Mouse (Mus musculus) brown adipose tissue, adult 24 weeks (tissue): Measurements from ENCODE around the gene Pard6b. TPM values are rescaled to one million over a fixed set of nuclear protein-coding genes. Genes with fewer than 3 reads are reported as not detected.

Experiments
- H3K27ac ChIP-seq: fragments of 200-500 bp; replicated peaks from 2 replicates; pipeline ENCODE4 v1.5.1; 2012; ENCODE audit warnings: low read depth, mild to moderate bottlenecking, low read length
- H3K4me1 ChIP-seq: fragments of 200-500 bp; 2 replicates; pipeline ENCODE4 v1.6.1; 2012; ENCODE audit warnings: low read length, mixed read lengths; ENCODE audit not compliant: control insufficient read depth, insufficient read depth, insufficient read length
- H3K4me3 ChIP-seq: fragments of 200-500 bp; 2 replicates; pipeline ENCODE4 v1.5.1; 2012; ENCODE audit warnings: low read depth, mild to moderate bottlenecking, low read length, moderate library complexity; ENCODE audit not compliant: insufficient read depth
- polyA plus RNA-seq: library from polyadenylated mRNA; stranded (reverse); fragments of >200 nt; gene quantifications from 2 replicates; pipeline ENCODE4 v1.2.4, GENCODE M21; 2012; ENCODE audit not compliant: missing spikeins, insufficient read depth, insufficient read length

Pard6b gene
- polyA plus RNA-seq, 1 experiment: not detected

DNA sequence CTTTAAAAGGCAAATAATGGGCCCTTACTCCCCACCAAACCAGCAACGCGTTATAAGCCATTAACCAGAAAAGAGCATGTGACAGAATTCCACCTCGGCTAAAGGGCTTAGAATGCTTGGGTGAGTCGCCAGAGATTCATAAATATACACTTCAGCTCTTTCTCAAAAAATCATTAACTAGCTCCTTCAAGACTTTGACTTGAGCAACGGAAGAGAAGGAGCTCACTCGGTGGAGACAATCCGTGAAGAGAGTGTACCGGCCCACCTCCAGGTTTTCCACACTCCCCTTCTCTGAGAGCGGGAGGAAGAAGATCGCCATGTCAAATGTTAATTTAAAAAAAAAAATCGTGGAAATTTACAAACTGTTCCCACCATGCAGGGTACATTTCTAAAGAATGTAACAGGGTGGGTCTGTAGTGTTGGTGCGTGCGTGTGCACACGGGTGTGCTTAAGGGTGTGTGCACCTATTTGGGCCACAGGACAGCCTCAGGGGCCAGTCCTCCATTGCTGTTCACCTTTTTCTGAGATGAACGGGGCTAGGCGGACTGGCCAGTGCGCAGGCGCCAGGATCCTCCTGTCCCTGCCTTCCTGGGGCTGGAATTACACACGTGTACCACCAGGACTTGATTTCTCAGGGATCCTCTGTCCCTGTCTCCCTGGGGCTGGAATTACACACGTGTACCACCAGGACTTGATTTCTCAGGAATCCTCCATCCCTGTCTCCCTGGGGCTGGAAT is 3.8 kb upstream of the Pard6b start:
- Histone ChIP-seq H3K27ac (no peak overlapping the region), H3K4me1 (0 out of 2 replicates have a peak, but pooled peaks cover 2% of the 10 kb centered on the region), H3K4me3 (no peak overlapping the region)

DNA sequence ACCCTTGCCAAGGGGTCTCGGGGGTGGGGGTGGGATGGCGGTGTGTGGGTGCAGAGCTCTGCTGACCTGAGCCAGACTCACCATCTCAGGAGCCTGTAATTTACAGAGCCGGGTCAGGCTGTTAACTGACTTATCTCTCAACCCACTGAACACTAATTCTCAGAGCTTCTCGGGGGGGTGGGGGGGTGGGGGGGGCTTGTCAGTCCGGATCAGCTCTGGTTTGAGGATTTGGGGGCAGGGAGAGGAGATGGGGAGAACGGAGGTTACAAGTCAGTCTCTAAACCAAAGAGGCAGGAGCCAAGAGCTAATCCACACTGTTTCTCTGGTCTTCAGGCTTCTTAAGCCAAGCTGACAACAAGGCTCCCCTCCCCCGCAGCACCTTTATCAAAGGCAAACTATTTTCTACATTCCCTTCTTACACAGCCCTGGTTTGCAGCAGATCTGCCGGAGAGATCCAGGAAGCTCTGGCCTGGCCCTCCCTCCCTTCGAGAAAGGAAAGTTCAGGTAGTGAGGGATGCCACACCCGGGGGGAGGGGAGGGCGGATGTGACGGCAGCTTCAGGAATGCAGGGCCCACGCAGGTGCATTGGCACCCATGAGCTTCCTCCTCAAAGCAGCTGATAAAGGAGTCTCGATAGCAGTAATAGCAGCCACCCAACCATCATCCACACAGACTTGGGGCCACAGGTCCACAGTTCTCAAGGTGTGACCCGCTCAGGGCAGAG is 2.5 kb upstream of the Pard6b start:
- H3K4me1 ChIP-seq: no peaks in the 10 kb centered on the region
- H3K4me3 ChIP-seq: no peak overlapping the region
- H3K27ac ChIP-seq: no peak overlapping the region

GRCm38 (mm10) chr2:168081299-168081932 is 612 bp downstream of the Pard6b start:
- Histone ChIP-seq H3K27ac (no peak overlapping the region), H3K4me3 (peak overlapping the region; percentile 72), H3K4me1 (no peaks in the 10 kb centered on the region)

DNA sequence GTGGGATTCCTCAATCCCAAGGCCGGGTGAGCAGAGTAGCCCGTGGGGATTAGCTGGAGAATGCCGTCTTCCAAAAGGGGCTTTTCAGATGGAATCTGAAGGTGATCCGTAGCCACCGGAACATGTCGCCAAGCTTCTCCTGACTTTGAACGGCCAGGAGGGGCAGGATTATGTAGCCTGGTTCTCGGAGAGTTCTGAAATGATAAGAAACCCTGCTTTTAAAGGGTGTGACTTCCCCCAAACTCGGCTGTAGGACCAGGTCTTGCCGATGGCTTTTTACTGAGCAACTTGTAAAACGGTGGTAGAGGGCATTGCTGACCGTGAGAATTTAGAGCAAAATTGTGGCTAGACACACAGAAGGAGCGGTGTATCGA is 1.1 kb downstream of the Pard6b start:
- H3K4me1 ChIP-seq: no peaks in the 10 kb centered on the region
- H3K4me3 ChIP-seq: peak overlapping the region; percentile 72
- H3K27ac ChIP-seq: no peak overlapping the region

- Histone ChIP-seq H3K4me1 (no peaks in the 10 kb centered on the region), H3K4me3 (no peak overlapping the region), H3K27ac (no peak overlapping the region)
Measured at GRCm38 (mm10) chr2:168083593-168083992, 2.8 kb downstream of the Pard6b start.

- no peaks in the 10 kb centered on the region for H3K4me1 ChIP-seq
- no peak overlapping the region for H3K27ac ChIP-seq
- H3K4me3 ChIP-seq: no peak overlapping the region
Measured at GRCm38 (mm10) chr2:168084228-168084627, 3.4 kb downstream of the Pard6b start.

- no peaks in the 10 kb centered on the region for H3K4me1 ChIP-seq
- no peak overlapping the region for H3K27ac ChIP-seq
- H3K4me3 ChIP-seq: no peak overlapping the region
Measured at GRCm38 (mm10) chr2:168085621-168086265, 4.9 kb downstream of the Pard6b start.

DNA sequence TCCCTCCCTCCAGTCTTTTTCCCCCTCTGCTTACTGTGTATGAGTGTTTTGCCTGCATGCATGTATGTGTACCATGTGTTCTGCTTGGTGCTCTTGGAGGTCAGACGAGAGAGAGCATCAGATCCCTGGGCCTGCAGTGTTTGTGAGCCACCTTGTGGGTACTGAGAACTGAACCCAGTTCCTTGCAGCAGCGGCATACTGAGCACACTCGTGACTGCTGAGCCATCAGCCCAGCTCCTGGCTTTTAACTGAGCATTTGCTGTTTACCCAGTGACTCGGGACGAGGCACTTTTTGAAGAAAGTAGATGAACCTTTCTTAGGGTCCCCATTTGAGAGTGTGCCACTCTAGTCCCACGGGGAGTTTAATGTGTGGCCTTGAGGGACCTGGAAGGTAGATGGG is 5.5 kb downstream of the Pard6b start:
- no peak overlapping the region for H3K27ac ChIP-seq
- no peaks in the 10 kb centered on the region for H3K4me1 ChIP-seq

DNA sequence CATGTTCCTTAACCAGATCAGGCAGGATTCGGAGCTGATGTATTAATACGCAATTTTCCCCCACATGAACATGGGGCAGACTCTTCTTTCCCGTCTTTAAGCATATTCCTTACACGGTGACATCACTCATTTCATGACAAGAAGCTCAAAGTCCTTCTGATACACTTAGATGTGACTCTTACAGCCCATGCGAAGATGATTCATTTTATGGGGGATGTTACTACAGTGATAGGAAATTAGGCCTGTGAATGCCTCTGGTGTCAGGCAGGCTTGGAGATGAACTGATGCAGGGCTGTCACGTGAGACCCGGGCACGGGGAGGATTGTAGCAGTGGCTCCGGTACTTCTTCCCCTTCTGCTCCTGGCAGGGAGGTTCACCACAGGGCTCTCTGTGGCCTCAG is 6.0 kb downstream of the Pard6b start:
- Histone ChIP-seq H3K4me3 (no peak overlapping the region), H3K27ac (no peak overlapping the region), H3K4me1 (no peaks in the 10 kb centered on the region)

More for the DNA sequence above, 5.5 kb downstream of the Pard6b start:
- H3K4me3 ChIP-seq: no peak overlapping the region

DNA sequence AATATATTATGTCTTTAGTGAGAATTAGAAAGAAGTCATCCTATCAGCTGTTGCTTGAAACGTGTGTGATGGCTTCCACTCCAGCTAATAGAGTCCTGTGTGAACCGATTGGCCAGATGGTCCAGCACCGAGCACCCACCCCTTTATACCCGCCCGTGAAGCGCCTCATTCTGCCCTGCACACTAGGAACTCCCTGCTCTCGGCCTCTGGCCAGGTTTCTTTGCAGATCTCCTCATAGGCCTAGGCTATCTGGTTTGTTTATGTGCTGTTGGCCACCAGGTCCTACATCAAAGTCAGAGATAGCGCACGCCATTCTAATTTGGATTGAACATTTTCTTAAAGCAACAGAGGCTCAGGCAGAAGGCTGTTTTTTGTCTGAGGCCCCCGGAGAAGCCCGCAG is 10.8 kb downstream of the Pard6b start:
- H3K4me3 ChIP-seq: no peak overlapping the region
- H3K4me1 ChIP-seq: no peaks in the 10 kb centered on the region
- H3K27ac ChIP-seq: no peak overlapping the region

GRCm38 (mm10) chr2:168093077-168093476 is 12.3 kb downstream of the Pard6b start:
- Histone ChIP-seq H3K4me1 (no peaks in the 10 kb centered on the region), H3K27ac (no peak overlapping the region), H3K4me3 (no peak overlapping the region)

GRCm38 (mm10) chr2:168095077-168095476 is 14.3 kb downstream of the Pard6b start:
- no peaks in the 10 kb centered on the region for H3K4me1 ChIP-seq
- H3K27ac ChIP-seq: no peak overlapping the region
- H3K4me3 ChIP-seq: no peak overlapping the region

- H3K4me3 ChIP-seq: no peak overlapping the region
- H3K27ac ChIP-seq: no peak overlapping the region
Measured at GRCm38 (mm10) chr2:168096487-168096886, 15.7 kb downstream of the Pard6b start.

GRCm38 (mm10) chr2:168098040-168098439 is 17.2 kb downstream of the Pard6b start:
- no peaks in the 10 kb centered on the region for H3K4me1 ChIP-seq
- no peak overlapping the region for H3K4me3 ChIP-seq
- no peak overlapping the region for H3K27ac ChIP-seq

More at GRCm38 (mm10) chr2:168096487-168096886, 15.7 kb downstream of the Pard6b start:
- no peaks in the 10 kb centered on the region for H3K4me1 ChIP-seq

DNA sequence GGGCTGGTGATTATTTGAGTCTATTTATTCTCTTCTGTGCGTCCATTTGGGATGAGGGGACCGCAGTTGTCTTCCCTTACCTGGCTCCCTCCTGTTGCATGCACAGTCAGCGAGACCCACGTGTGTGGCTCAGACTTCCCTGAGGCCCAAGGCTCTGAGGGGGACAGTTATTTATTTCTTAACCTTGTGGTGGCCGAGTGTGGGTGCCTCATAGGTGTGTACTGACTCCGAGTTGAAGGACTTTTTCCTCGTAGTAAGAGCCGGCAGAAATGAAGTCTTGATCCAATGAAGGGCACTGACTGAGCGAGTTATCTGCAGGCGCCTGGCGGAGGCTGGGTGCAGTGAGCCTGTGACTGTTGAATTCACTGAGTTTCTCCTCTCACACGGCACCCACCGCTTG is 19.2 kb downstream of the Pard6b start:
- H3K4me1 ChIP-seq: no peaks in the 10 kb centered on the region
- H3K4me3 ChIP-seq: no peak overlapping the region

More for the DNA sequence above, 19.2 kb downstream of the Pard6b start:
- H3K27ac ChIP-seq: no peak overlapping the region
